Mouse (Mus musculus) lung, postnatal 0 days (tissue): ENCODE results near the gene Bcl2l1. TPM values are rescaled to one million over a fixed set of nuclear protein-coding genes. Genes with fewer than 3 reads are reported as not detected.

ENCODE experiments used
- ATAC-seq: fragments of 200-750 bp; cut with Nextera tagmentation; 2 replicates; pipeline ENCODE4 v1.8.0; 2017; ENCODE audit warnings: moderate library complexity
- DNase-seq: peaks from one replicate; pipeline ENCODE4 v3.0.0-alpha.2; 2016; ENCODE audit warnings: low spot score
- H3K27ac ChIP-seq: fragments of 300-500 bp; sonication (generic); 2 replicates; pipeline ENCODE4 v1.5.1; 2014; ENCODE audit warnings: antibody characterized with exemption, mild to moderate bottlenecking, low read length, mixed read lengths
- H3K27me3 ChIP-seq: fragments of 300-500 bp; sonication (generic); replicated peaks from 2 replicates; pipeline ENCODE4 v1.6.1; 2014; ENCODE audit warnings: low read length, mixed read lengths; ENCODE audit not compliant: insufficient read depth
- H3K36me3 ChIP-seq: fragments of 300-500 bp; sonication (generic); 2 replicates; pipeline ENCODE4 v1.6.1; 2014; ENCODE audit warnings: low read length, mixed read lengths; ENCODE audit not compliant: insufficient read depth
- H3K4me1 ChIP-seq: fragments of 300-500 bp; sonication (generic); 2 replicates; pipeline ENCODE4 v1.6.1; 2014; ENCODE audit warnings: antibody characterized with exemption, low read depth, low read length, mixed read lengths; ENCODE audit not compliant: insufficient read depth
- H3K4me2 ChIP-seq: fragments of 300-500 bp; sonication (generic); replicated peaks from 2 replicates; pipeline ENCODE4 v1.6.1; 2014; ENCODE audit warnings: low read depth, mild to moderate bottlenecking, low read length, moderate library complexity, mixed read lengths
- H3K4me3 ChIP-seq: fragments of 300-500 bp; sonication (generic); 2 replicates; pipeline ENCODE4 v1.5.1; 2014; ENCODE audit warnings: low read depth, low read length
- H3K9ac ChIP-seq: fragments of 300-500 bp; sonication (generic); replicated peaks from 2 replicates; pipeline ENCODE4 v1.6.1; 2014; ENCODE audit warnings: low read depth, mild to moderate bottlenecking
- H3K9me3 ChIP-seq: fragments of 300-500 bp; sonication (generic); 2 replicates; pipeline ENCODE4 v1.6.1; 2016; ENCODE audit warnings: low read length, mixed read lengths
- CTCF ChIP-seq: IDR thresholded peaks from 2 replicates; pipeline ENCODE4 v1.5.1; 2016; ENCODE audit warnings: antibody characterized with exemption, mild to moderate bottlenecking
- EP300 ChIP-seq: IDR thresholded peaks from 2 replicates; pipeline ENCODE4 v1.6.1; 2016; ENCODE audit warnings: antibody characterized with exemption, mild to moderate bottlenecking, control low read depth
- WGBS: fragments of 180-500 bp; shearing (Covaris S2); extraction: QIAGEN DNeasy Blood & Tissue Kit; methylation state at CpG from one replicate; pipeline ENCODE4 v1.1.7; 2014; 5-methylcytosine and 5-hydroxymethylcytosine counted together
- polyA plus RNA-seq: library from polyadenylated mRNA; unstranded; fragments of >200 nt; fragmentation: Nextera tagmentation; extraction: Ambion mirVana; gene quantifications from 2 replicates; pipeline ENCODE4 v1.2.1, GENCODE M21; 2015

Gene Bcl2l1
- polyA plus RNA-seq, 1 experiment from 2014 or later: 103 TPM

GRCm38 (mm10) chr2:152830021-152830921 lies 1.3 kb downstream of the Bcl2l1 start:
- no peaks in the 10 kb centered on the region for H3K9me3 ChIP-seq
- WGBS: 2% methylated on average over 31 of the region's 31 CpGs
- H3K4me1 ChIP-seq: peaks cover 30% of the 10 kb centered on the region
- peak overlapping the region; percentile 78 for H3K4me2 ChIP-seq
- H3K4me3 ChIP-seq: peak overlapping the region; percentile 70
- peak; percentile 85 for ATAC-seq
- H3K27me3 ChIP-seq: no peaks in the 10 kb centered on the region
- peak overlapping the region; percentile 87 for H3K9ac ChIP-seq
- peak; percentile 85 for TF ChIP-seq CTCF
- TF ChIP-seq EP300: peak; percentile 72; the same call in 1 of the 2 replicates
- no peaks in the 10 kb centered on the region; the same call in 1 of the 2 replicates for H3K36me3 ChIP-seq
- peak overlapping the region; percentile 99 for H3K27ac ChIP-seq
- peak; percentile 97 for DNase-seq

GRCm38 (mm10) chr2:152829367-152829881 lies 2.1 kb downstream of the Bcl2l1 start:
- peak; percentile 42 for DNase-seq
- Histone ChIP-seq H3K4me1 (peaks cover 37% of the 10 kb centered on the region), H3K9me3 (no peaks in the 10 kb centered on the region), H3K4me3 (peak overlapping the region; percentile 70), H3K9ac (peak overlapping the region; percentile 87), H3K36me3 (no peaks in the 10 kb centered on the region; the same call in 1 of the 2 replicates), H3K27ac (peak overlapping the region; percentile 99), H3K4me2 (peak overlapping the region; percentile 78), H3K27me3 (no peaks in the 10 kb centered on the region)
- WGBS: 46% methylated on average over 23 of the region's 23 CpGs
- no peak for ATAC-seq
- TF ChIP-seq EP300 (0 out of 2 replicates have a peak, but pooled peaks have one; percentile 16), CTCF (no peak)

- no peaks in the 10 kb centered on the region; the same call in 1 of the 2 replicates for H3K36me3 ChIP-seq
- TF ChIP-seq CTCF (no peak), EP300 (no peak)
- WGBS: 0% methylated on average over 1 of the region's 1 CpGs
- H3K4me1 ChIP-seq: peaks cover 42% of the 10 kb centered on the region
- H3K27me3 ChIP-seq: no peaks in the 10 kb centered on the region
- peak overlapping the region; percentile 99 for H3K27ac ChIP-seq
- H3K4me3 ChIP-seq: peak overlapping the region; percentile 70
- H3K9ac ChIP-seq: peak overlapping the region; percentile 87
- DNase-seq (peak; percentile 26), ATAC-seq (no peak)
- H3K4me2 ChIP-seq: peak overlapping the region; percentile 78
- H3K9me3 ChIP-seq: no peaks in the 10 kb centered on the region
These were observed 3.0 kb downstream of the Bcl2l1 start for GRCm38 (mm10) chr2:152828532-152828931.

GRCm38 (mm10) chr2:152828011-152828370 lies 3.5 kb downstream of the Bcl2l1 start:
- WGBS: 38% methylated on average over 4 of the region's 4 CpGs
- H3K9ac ChIP-seq: peak overlapping the region; percentile 87
- peak overlapping the region; percentile 70 for H3K4me3 ChIP-seq
- peak overlapping the region; percentile 78 for H3K4me2 ChIP-seq
- no peaks in the 10 kb centered on the region; the same call in 1 of the 2 replicates for H3K36me3 ChIP-seq
- ATAC-seq (no peak), DNase-seq (peak; percentile 71)
- no peaks in the 10 kb centered on the region for H3K27me3 ChIP-seq
- TF ChIP-seq EP300 (peak; percentile 68), CTCF (no peak)
- no peaks in the 10 kb centered on the region for H3K9me3 ChIP-seq
- H3K4me1 ChIP-seq: peaks cover 43% of the 10 kb centered on the region
- peak overlapping the region; percentile 99 for H3K27ac ChIP-seq

GRCm38 (mm10) chr2:152827321-152828010 lies 4.1 kb downstream of the Bcl2l1 start:
- H3K36me3 ChIP-seq: no peaks in the 10 kb centered on the region; the same call in 1 of the 2 replicates
- WGBS: 39% methylated on average over 8 of the region's 8 CpGs
- H3K27me3 ChIP-seq: no peaks in the 10 kb centered on the region
- no peak for ATAC-seq
- TF ChIP-seq CTCF: no peak
- TF ChIP-seq EP300: peak; percentile 91
- H3K27ac ChIP-seq: peak overlapping the region; percentile 99
- H3K4me1 ChIP-seq: peaks cover 46% of the 10 kb centered on the region
- no peaks in the 10 kb centered on the region for H3K9me3 ChIP-seq
- H3K9ac ChIP-seq: peak overlapping the region; percentile 87
- DNase-seq: peak; percentile 76
- peak overlapping the region; percentile 78 for H3K4me2 ChIP-seq
- peak overlapping the region; percentile 70 for H3K4me3 ChIP-seq

- Histone ChIP-seq H3K27me3 (no peaks in the 10 kb centered on the region), H3K4me2 (peak overlapping the region; percentile 78), H3K4me1 (peaks cover 54% of the 10 kb centered on the region), H3K9me3 (no peaks in the 10 kb centered on the region), H3K9ac (peak overlapping the region; percentile 87; the same call in 1 of the 2 replicates), H3K27ac (peak overlapping the region; percentile 99), H3K36me3 (no peaks in the 10 kb centered on the region; the same call in 1 of the 2 replicates), H3K4me3 (peak overlapping the region; percentile 70)
- WGBS: 59% methylated on average over 3 of the region's 3 CpGs
- no peak for ATAC-seq
- TF ChIP-seq CTCF (no peak), EP300 (no peak)
- no peak for DNase-seq
These were observed 5.0 kb downstream of the Bcl2l1 start for GRCm38 (mm10) chr2:152826481-152826880.
